Comparison of ENCODE assay signal across 14 mouse cellular contexts in the genomic region with DNA sequence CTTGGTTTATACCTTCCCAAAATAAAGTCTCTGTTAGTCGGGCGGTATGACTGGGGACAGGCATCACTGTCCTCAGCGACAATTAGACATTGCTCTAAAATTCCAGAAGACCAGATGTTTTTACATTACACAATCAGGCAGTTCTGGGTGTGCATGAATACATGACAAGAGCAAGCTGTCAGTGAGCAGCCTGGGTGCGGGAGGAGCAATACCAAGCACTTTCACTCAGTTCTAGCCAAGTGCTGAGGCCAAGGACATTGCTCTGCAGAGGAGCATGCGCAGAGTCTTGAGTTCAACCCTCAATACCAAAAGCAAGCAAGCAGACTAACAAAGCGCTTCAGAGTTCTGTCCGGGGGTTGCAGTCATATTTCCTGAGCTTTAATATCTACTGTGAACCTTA. TPM values are rescaled to one million over a fixed set of nuclear protein-coding genes. Genes with fewer than 3 reads are reported as not detected.
DNase-seq lines count a peak whose midpoint lies in the region; ATAC-seq and TF ChIP-seq lines count a peak whose summit lies in the region.
"Had no signal": no experiment of that assay in that cellular context is flagged by ENCODE, and none has a peak within 500 bp of the region (broad histone marks: within the 10 kb centered on the region; RNA-seq: fewer than 3 reads in every experiment).

No protein-coding gene starts in this region.

- H3K27ac ChIP-seq in kidney, postnatal 0 days, result no peak overlapping the region
- H3K27ac ChIP-seq in kidney, embryonic 15.5 days, result no peak overlapping the region
- H3K27ac ChIP-seq in stomach, embryonic 14.5 days (ENCODE audit: low read length), result peak overlapping the region; percentile 16; the same call in 1 of the 2 replicates
- H3K27ac ChIP-seq in neural tube, embryonic 15.5 days (replicated peaks), result no peak overlapping the region
- H3K27ac ChIP-seq: gastrocnemius, adult 2 months; layer of hippocampus, adult 2 months; limb, embryonic 10.5 days had no signal

- TF ChIP-seq CTCF in kidney, postnatal 0 days (IDR thresholded peaks at IDR 0.05; ENCODE audit: low read depth), result no peak

- H3K4me3 ChIP-seq in kidney, postnatal 0 days (replicated peaks; ENCODE audit: low read depth, low read length), result no peak overlapping the region
- H3K4me3 ChIP-seq in kidney, embryonic 15.5 days (replicated peaks), result no peak overlapping the region
- no peak overlapping the region for H3K4me3 ChIP-seq in stomach, embryonic 14.5 days (ENCODE audit: low read depth, low read length)
- no peak overlapping the region for H3K4me3 ChIP-seq in neural tube, embryonic 15.5 days (replicated peaks)
- H3K4me3 ChIP-seq: gastrocnemius, adult 2 months; layer of hippocampus, adult 2 months; limb, embryonic 10.5 days had no signal

- H3K9me3 ChIP-seq in kidney, postnatal 0 days (replicated peaks; ENCODE audit: low read length), result no peaks in the 10 kb centered on the region
- H3K9me3 ChIP-seq in kidney, embryonic 15.5 days (replicated peaks), result no peaks in the 10 kb centered on the region
- no peaks in the 10 kb centered on the region for H3K9me3 ChIP-seq in stomach, embryonic 14.5 days (ENCODE audit: control insufficient read depth, low read depth, low read length)
- no peaks in the 10 kb centered on the region for H3K9me3 ChIP-seq in neural tube, embryonic 15.5 days (replicated peaks)
- H3K9me3 ChIP-seq: limb, embryonic 10.5 days had no signal

- H3K27me3 ChIP-seq in kidney, postnatal 0 days (ENCODE audit: insufficient read depth, low read length), result no peaks in the 10 kb centered on the region
- H3K27me3 ChIP-seq in kidney, embryonic 15.5 days, result no peaks in the 10 kb centered on the region
- H3K27me3 ChIP-seq in stomach, embryonic 14.5 days (ENCODE audit: control insufficient read depth, insufficient read depth, low read length), result no peaks in the 10 kb centered on the region
- H3K27me3 ChIP-seq in neural tube, embryonic 15.5 days (replicated peaks), result no peaks in the 10 kb centered on the region

- WGBS in kidney, postnatal 0 days, result 71% methylated on average over 7 of the region's 7 CpGs
- WGBS in kidney, embryonic 15.5 days, result 77% methylated on average over 7 of the region's 7 CpGs
- WGBS in stomach, embryonic 14.5 days, result 62% methylated on average over 7 of the region's 7 CpGs
- WGBS in neural tube, embryonic 15.5 days, result 95% methylated on average over 7 of the region's 7 CpGs

- no peak overlapping the region for H3K9ac ChIP-seq in kidney, postnatal 0 days (ENCODE audit: low read depth, low read length)
- no peak overlapping the region for H3K9ac ChIP-seq in kidney, embryonic 15.5 days
- no peak overlapping the region for H3K9ac ChIP-seq in stomach, embryonic 14.5 days (replicated peaks; ENCODE audit: low read depth, low read length)
- H3K9ac ChIP-seq in neural tube, embryonic 15.5 days (replicated peaks), result no peak overlapping the region
- H3K9ac ChIP-seq: liver, postnatal 0 days had no signal

- no peak for ATAC-seq in kidney, postnatal 0 days (replicated peaks; ENCODE audit: low FRiP score, low read depth)
- no peak for ATAC-seq in kidney, embryonic 15.5 days (replicated peaks; ENCODE audit: low FRiP score)
- peak; percentile 48; the same call in 1 of the 2 replicates for ATAC-seq in stomach, embryonic 14.5 days (ENCODE audit: insufficient number of reproducible peaks, insufficient read depth, low FRiP score, low read depth)
- ATAC-seq in neural tube, embryonic 15.5 days (ENCODE audit: low FRiP score), result no peak
- ATAC-seq: liver, postnatal 0 days had no signal

- no peaks in the 10 kb centered on the region for H3K4me1 ChIP-seq in kidney, postnatal 0 days (replicated peaks; ENCODE audit: insufficient read depth, low read length)
- no peaks in the 10 kb centered on the region for H3K4me1 ChIP-seq in kidney, embryonic 15.5 days
- no peaks in the 10 kb centered on the region for H3K4me1 ChIP-seq in stomach, embryonic 14.5 days (ENCODE audit: control insufficient read depth, insufficient read depth, low read length)
- H3K4me1 ChIP-seq in neural tube, embryonic 15.5 days, result no peaks in the 10 kb centered on the region

- H3K36me3 ChIP-seq in kidney, postnatal 0 days (ENCODE audit: insufficient read depth, low read length), result no peaks in the 10 kb centered on the region
- H3K36me3 ChIP-seq in kidney, embryonic 15.5 days, result no peaks in the 10 kb centered on the region
- H3K36me3 ChIP-seq in stomach, embryonic 14.5 days (ENCODE audit: control insufficient read depth, insufficient read depth, low read length), result no peaks in the 10 kb centered on the region
- no peaks in the 10 kb centered on the region for H3K36me3 ChIP-seq in neural tube, embryonic 15.5 days
- H3K36me3 ChIP-seq: limb, embryonic 10.5 days had no signal

- DNase-seq in kidney, postnatal 0 days (ENCODE audit: low spot score), result peak; percentile 40
- DNase-seq in heart, adult 9 months (ENCODE audit: low spot score in 2 of 2), result peak; percentile 72 to 73
- DNase-seq in kidney, postnatal 14 days, result peak; percentile 54
- DNase-seq in thymus, postnatal 25 days, result no peak
- DNase-seq: cerebellum, adult 11 months; gastrocnemius, adult 2 months; liver, postnatal 0 days had no signal

- no peak overlapping the region for H3K4me2 ChIP-seq in kidney, postnatal 0 days (ENCODE audit: low read length)
- H3K4me2 ChIP-seq in kidney, embryonic 15.5 days, result no peak overlapping the region
- H3K4me2 ChIP-seq in stomach, embryonic 14.5 days (replicated peaks; ENCODE audit: low read depth, low read length), result no peak overlapping the region
- H3K4me2 ChIP-seq in neural tube, embryonic 15.5 days, result no peak overlapping the region

RNA-seq across cellular contexts. Expression of a gene that starts 14.5 kb away (rescaled TPM):
- not detected in 2 replicates for polyA plus RNA-seq in kidney, postnatal 0 days (2015; fragmentation: Nextera tagmentation; extraction: Ambion mirVana)
- polyA plus RNA-seq in kidney, embryonic 15.5 days (2015; fragmentation: Nextera tagmentation; extraction: Ambion mirVana), result not detected in 2 replicates
- polyA plus RNA-seq in stomach, embryonic 14.5 days (2014; fragmentation: Nextera tagmentation; extraction: Ambion mirVana), result not detected in 2 replicates
- 0.31 and 0.37 TPM in 2 replicates for polyA plus RNA-seq in neural tube, embryonic 15.5 days (2015; fragmentation: Nextera tagmentation; extraction: Ambion mirVana)
- polyA plus RNA-seq: hindbrain, embryonic 11.5 days; limb, embryonic 10.5 days; spleen, adult 2 months had no signal

RNA-seq across cellular contexts. Expression of a gene that starts 25.4 kb away (rescaled TPM):
- 12.4 and 13.2 TPM in 2 replicates for polyA plus RNA-seq in kidney, postnatal 0 days (2015; fragmentation: Nextera tagmentation; extraction: Ambion mirVana)
- polyA plus RNA-seq in kidney, embryonic 15.5 days (2015; fragmentation: Nextera tagmentation; extraction: Ambion mirVana), result 17.8 and 18.5 TPM in 2 replicates
- 28.3 and 28.9 TPM in 2 replicates for polyA plus RNA-seq in stomach, embryonic 14.5 days (2014; fragmentation: Nextera tagmentation; extraction: Ambion mirVana)
- polyA plus RNA-seq in neural tube, embryonic 15.5 days (2015; fragmentation: Nextera tagmentation; extraction: Ambion mirVana), result 20.0 and 20.3 TPM in 2 replicates
